Mouse (Mus musculus) activated CD4-positive, CD25-positive, alpha-beta regulatory T cell (primary cell): ENCODE results near the gene Defb28. TPM values are rescaled to one million over a fixed set of nuclear protein-coding genes. Genes with fewer than 3 reads are reported as not detected.

Experiments used
- polyA plus RNA-seq, 2 experiments: library from polyadenylated mRNA; unstranded; fragments of 100-300 nt; shearing (Covaris generic); gene quantifications; one replicate each; pipeline ENCODE4 v1.2.1; 2017

The Defb28 gene
- polyA plus RNA-seq: not detected

GRCm38 (mm10) chr2:152517981-152518380, at the start of gene Defb28:
Gene Defb28 (plus strand): TSS chr2:152518255.

GRCm38 (mm10) chr2:152476763-152477162, 41.3 kb upstream of the Defb28 start, which contains the start of gene Defb20:
Gene Defb20 (plus strand): TSS chr2:152477063.

GRCm38 (mm10) chr2:152490038-152490437, 28.0 kb upstream of the Defb28 start, which contains the start of gene Defb22:
Gene Defb22 (minus strand): TSS chr2:152490138.

GRCm38 (mm10) chr2:152511592-152511991, 6.5 kb upstream of the Defb28 start, which contains the start of gene Defb26:
Gene Defb26 (minus strand): TSS chr2:152511692.

GRCm38 (mm10) chr2:152539944-152540710, 22.1 kb downstream of the Defb28 start, which contains the start of gene Defb29:
Gene Defb29 (minus strand): TSS chr2:152540098.

GRCm38 (mm10) chr2:152569038-152569437, 51.0 kb downstream of the Defb28 start, which contains the start of gene Gm17416:
Gene Gm17416 (plus strand): TSS chr2:152569338.

Other genes starting within 250 kb of the Defb28 start
- gene Tbc1d20, start 224.4 kb upstream of the Defb28 start, polyA plus RNA-seq: 10 to 100 TPM; 43.8 to 62.6 TPM
- gene Rbck1, start 185.6 kb upstream of the Defb28 start, polyA plus RNA-seq: 100 to 1,000 TPM; 263 to 272 TPM
- gene Trib3, start 174.2 kb upstream of the Defb28 start, polyA plus RNA-seq: 1 to 10 TPM; 7.0 TPM
- gene Nrsn2, start 141.6 kb upstream of the Defb28 start, polyA plus RNA-seq: not detected
- 1 to 10 TPM in 1 of 2 experiments, under 1 TPM in 1; 0.32 to 1.6 TPM for gene Sox12, start 120.2 kb upstream of the Defb28 start, polyA plus RNA-seq
- 1 to 10 TPM; 2.8 TPM for gene Zcchc3, start 103.2 kb upstream of the Defb28 start, polyA plus RNA-seq
- under 1 TPM in 1 of 2 experiments, not detected in 1; 0.21 TPM for gene 6820408C15Rik, start 102.7 kb upstream of the Defb28 start, polyA plus RNA-seq
- not detected for gene Defb23, start 53.6 kb upstream of the Defb28 start, polyA plus RNA-seq
- not detected for gene Defb20, start 41.2 kb upstream of the Defb28 start, polyA plus RNA-seq
- gene Defb22, start 28.1 kb upstream of the Defb28 start, polyA plus RNA-seq: not detected
- gene Defb26, start 6.6 kb upstream of the Defb28 start, polyA plus RNA-seq: not detected
- not detected for gene Defb29, start 21.8 kb downstream of the Defb28 start, polyA plus RNA-seq
- not detected for gene Gm17416, start 51.1 kb downstream of the Defb28 start, polyA plus RNA-seq
- not detected for gene Defb21, start 54.5 kb downstream of the Defb28 start, polyA plus RNA-seq
- gene Defb19, start 62.1 kb downstream of the Defb28 start, polyA plus RNA-seq: not detected
- gene Defb45, start 81.1 kb downstream of the Defb28 start, polyA plus RNA-seq: not detected
- not detected for gene Defb36, start 86.1 kb downstream of the Defb28 start, polyA plus RNA-seq
- not detected for gene Defb25, start 104.8 kb downstream of the Defb28 start, polyA plus RNA-seq
- gene Rem1, start 108.7 kb downstream of the Defb28 start, polyA plus RNA-seq: not detected
- gene H13, start 151.2 kb downstream of the Defb28 start, polyA plus RNA-seq: 100 to 1,000 TPM; 190 to 281 TPM
- 1 to 10 TPM; 3.7 to 5.9 TPM for gene Mcts2, start 168.8 kb downstream of the Defb28 start, polyA plus RNA-seq
- 1 to 10 TPM in 1 of 2 experiments, not detected in 1; 1.3 TPM for gene Id1, start 218.0 kb downstream of the Defb28 start, polyA plus RNA-seq
- gene Cox4i2, start 235.9 kb downstream of the Defb28 start, polyA plus RNA-seq: under 1 TPM in 1 of 2 experiments, not detected in 1; 0.97 TPM